Mouse (Mus musculus): ENCODE measurements at regions not wholly inside any gene's neighbourhood (a gene's known extent, or its start where the extent isn't known, plus 50 kb on each side); places are given as distances from the start of the nearest gene placed in this dataset.

- no peak for DNase-seq (ENCODE audit: low spot score in 2 of 2)
These were observed 237.4 kb upstream of the Fbxl7 start for GRCm38 (mm10) chr15:27132761-27133160.

- no peak for DNase-seq (ENCODE audit: low spot score in 2 of 2)
These were observed 242.2 kb upstream of the Fbxl7 start for GRCm38 (mm10) chr15:27137580-27137979.

GRCm38 (mm10) chr15:27145860-27146259 lies 250.5 kb upstream of the Fbxl7 start:
- no peak for DNase-seq (ENCODE audit: low spot score in 2 of 2)

- no peak for DNase-seq (ENCODE audit: low spot score in 2 of 2)
These were observed 265.6 kb upstream of the Fbxl7 start for GRCm38 (mm10) chr15:27160986-27161385.

GRCm38 (mm10) chr15:27167484-27167883 lies 272.1 kb upstream of the Fbxl7 start:
- DNase-seq (ENCODE audit: low spot score in 2 of 2): no peak

GRCm38 (mm10) chr15:27169846-27170245 lies 274.5 kb upstream of the Fbxl7 start:
- DNase-seq (ENCODE audit: low spot score in 2 of 2): no peak

- no peak for DNase-seq (ENCODE audit: low spot score in 2 of 2)
These were observed 278.1 kb upstream of the Fbxl7 start for GRCm38 (mm10) chr15:27173506-27173905.

- no peak for DNase-seq (ENCODE audit: low spot score in 2 of 2)
These were observed 282.9 kb upstream of the Fbxl7 start for GRCm38 (mm10) chr15:27178084-27178935.

GRCm38 (mm10) chr15:27189699-27190098 lies 276.8 kb upstream of the Ank start:
- DNase-seq (ENCODE audit: low spot score in 2 of 2): peak in 1 of 2 experiments; percentile 31

GRCm38 (mm10) chr15:27201513-27201912 lies 265.0 kb upstream of the Ank start:
- no peak for DNase-seq (ENCODE audit: low spot score in 2 of 2)

GRCm38 (mm10) chr15:27204888-27205287 lies 261.6 kb upstream of the Ank start:
- DNase-seq (ENCODE audit: low spot score in 2 of 2): no peak

GRCm38 (mm10) chr15:27207446-27207845 lies 259.0 kb upstream of the Ank start:
- DNase-seq (ENCODE audit: low spot score in 2 of 2): no peak

GRCm38 (mm10) chr15:27216387-27216786 lies 250.1 kb upstream of the Ank start:
- DNase-seq (ENCODE audit: low spot score in 2 of 2): no peak

- no peak for DNase-seq (ENCODE audit: low spot score in 2 of 2)
These were observed 247.2 kb upstream of the Ank start for GRCm38 (mm10) chr15:27219126-27219738.

- no peak for DNase-seq (ENCODE audit: low spot score in 2 of 2)
These were observed 242.6 kb upstream of the Ank start for GRCm38 (mm10) chr15:27223610-27224511.

- DNase-seq (ENCODE audit: low spot score in 2 of 2): no peak
These were observed 242.0 kb upstream of the Ank start for GRCm38 (mm10) chr15:27224512-27224850.

- DNase-seq (ENCODE audit: low spot score in 2 of 2): no peak
These were observed 233.7 kb upstream of the Ank start for GRCm38 (mm10) chr15:27232804-27233203.

- DNase-seq (ENCODE audit: low spot score in 2 of 2): peak in 1 of 2 experiments; percentile 54
These were observed 231.7 kb upstream of the Ank start for GRCm38 (mm10) chr15:27234770-27235169.

- no peak for DNase-seq (ENCODE audit: low spot score in 2 of 2)
These were observed 228.2 kb upstream of the Ank start for GRCm38 (mm10) chr15:27238301-27238700.

- DNase-seq (ENCODE audit: low spot score in 2 of 2): no peak
These were observed 220.2 kb upstream of the Ank start for GRCm38 (mm10) chr15:27246302-27246701.

GRCm38 (mm10) chr15:27258984-27259853 lies 207.3 kb upstream of the Ank start:
- DNase-seq (ENCODE audit: low spot score in 2 of 2): no peak

Measured in frontal cortex, postnatal 10 days (tissue).